Mouse (Mus musculus): ENCODE measurements at regions not wholly inside any gene's neighbourhood (a gene's known extent, or its start where the extent isn't known, plus 50 kb on each side); places are given as distances from the start of the nearest gene placed in this dataset.

DNA sequence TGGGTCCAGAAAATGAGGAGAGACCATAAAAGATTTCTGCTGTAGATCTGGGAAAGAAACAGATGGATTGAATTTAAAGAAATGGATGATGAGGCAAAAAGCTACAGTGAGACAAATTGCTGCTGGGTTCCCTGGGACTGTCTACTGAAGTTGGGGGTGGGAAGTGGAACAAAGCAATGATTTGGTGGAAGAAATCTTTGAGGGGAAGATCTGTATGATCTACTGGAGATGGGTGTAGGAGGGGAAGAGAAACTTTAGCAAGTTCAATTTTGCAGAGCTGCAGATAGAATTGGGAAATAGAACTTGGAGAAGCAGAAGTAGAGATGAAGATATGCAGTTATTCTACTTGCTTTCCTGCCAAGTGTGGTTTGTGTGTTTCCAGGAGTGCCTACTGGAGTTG lies 5478.8 kb downstream of the 9330182O14Rik start:
- peak; percentile 4 to 46 for DNase-seq (ENCODE audit: extremely low spot score in 1 of 2, low spot score in 1 of 2)

DNA sequence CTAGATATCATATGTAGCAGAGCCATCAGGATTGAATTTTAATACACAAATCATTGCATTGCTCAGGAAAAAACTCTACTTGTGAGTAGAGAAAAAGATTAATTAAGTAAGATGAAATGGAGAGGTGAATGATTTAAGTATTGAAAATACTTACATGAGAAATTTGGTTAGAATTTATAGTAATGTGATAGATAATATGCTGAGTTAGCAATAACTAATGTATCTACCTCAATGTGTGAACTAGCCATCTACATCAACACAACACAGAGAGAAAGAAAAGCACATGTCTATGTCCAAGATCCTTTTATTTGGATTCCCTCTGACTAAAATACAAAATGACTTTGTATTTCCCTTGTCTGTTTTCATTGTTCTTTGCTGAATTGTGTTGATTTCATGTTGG lies 5512.1 kb downstream of the 9330182O14Rik start:
- no peak for DNase-seq (ENCODE audit: extremely low spot score in 1 of 2, low spot score in 1 of 2)

DNA sequence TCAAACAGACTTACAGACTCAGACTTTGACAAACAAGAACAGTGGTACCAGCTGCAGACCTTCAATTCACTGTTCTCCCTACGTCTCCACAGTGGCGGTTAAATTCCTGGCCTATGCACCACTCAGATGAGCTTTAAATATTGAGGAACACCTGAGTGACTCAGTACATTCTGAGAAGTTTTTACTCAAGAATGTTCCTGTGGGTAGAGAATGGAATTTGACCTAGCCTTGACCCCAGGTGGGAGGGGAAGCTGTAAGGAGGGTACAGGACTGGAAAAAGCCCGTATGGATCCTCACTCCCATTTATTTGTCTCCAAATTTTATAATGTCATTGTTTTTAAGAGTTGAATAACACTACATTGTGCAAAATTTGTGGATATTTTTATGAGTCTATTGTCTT lies 5529.4 kb downstream of the 9330182O14Rik start:
- DNase-seq (ENCODE audit: extremely low spot score in 1 of 2, low spot score in 1 of 2) = no peak

DNA sequence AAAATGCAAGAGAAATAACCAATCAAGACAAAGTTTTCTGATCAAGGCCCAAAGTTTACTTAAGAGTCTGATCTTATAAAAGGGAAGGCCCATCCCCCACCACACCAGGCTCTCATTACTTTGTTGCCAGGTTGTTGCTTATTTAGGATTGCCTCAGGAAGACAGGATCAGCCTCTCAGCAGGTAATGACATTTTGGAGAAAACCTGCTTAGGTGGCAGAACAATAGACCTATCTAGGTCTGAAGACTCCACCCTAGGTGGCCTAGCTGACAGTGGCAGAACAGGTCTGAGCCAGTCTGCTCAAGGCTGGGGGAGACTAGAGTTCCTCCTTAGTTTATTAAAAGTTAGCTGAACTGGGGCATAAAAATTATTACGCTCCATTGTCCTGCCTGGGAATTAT lies 5555.3 kb downstream of the 9330182O14Rik start:
- DNase-seq (ENCODE audit: extremely low spot score in 1 of 2, low spot score in 1 of 2) = no peak

DNA sequence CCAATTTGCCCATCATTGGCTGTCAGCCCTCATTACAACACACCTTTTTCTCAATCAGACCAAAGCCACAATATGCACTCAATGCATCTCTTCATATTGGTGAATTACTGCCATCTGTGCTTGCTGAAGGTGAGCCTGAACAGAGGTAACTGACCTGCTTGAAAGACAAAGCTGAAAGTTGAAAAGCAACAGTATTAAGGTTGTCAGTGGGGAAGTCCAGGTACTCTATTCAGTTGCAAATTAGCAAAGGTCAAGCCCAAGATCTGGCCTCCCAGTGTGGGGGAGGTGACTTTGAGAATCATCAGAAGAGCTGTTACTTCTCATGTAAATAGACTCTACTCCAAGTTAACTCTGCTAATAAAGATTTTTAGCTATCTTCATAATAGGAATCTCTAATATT lies 5555.9 kb downstream of the 9330182O14Rik start:
- no peak for DNase-seq (ENCODE audit: extremely low spot score in 1 of 2, low spot score in 1 of 2)

DNA sequence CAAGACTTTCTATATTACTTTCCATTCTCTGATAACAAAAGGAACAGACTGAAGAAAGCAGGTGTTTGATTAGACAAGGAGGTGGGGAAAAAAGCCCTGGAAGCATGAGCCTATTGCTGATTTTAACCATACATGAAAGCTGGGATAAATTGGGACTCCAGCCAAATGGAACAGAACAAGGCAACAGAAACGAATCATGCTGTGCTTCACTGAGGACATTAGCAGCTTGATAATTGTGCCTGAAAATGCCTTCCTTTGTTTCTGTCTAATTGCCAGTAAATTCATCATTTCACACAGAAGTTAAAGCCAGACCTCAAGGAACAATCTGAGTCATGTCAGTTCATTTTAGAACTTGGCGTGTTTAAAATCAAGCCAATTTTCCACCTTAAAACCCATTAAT lies 5576.9 kb downstream of the 9330182O14Rik start:
- peak in 1 of 2 experiments; percentile 6 for DNase-seq (ENCODE audit: extremely low spot score in 1 of 2, low spot score in 1 of 2)

DNA sequence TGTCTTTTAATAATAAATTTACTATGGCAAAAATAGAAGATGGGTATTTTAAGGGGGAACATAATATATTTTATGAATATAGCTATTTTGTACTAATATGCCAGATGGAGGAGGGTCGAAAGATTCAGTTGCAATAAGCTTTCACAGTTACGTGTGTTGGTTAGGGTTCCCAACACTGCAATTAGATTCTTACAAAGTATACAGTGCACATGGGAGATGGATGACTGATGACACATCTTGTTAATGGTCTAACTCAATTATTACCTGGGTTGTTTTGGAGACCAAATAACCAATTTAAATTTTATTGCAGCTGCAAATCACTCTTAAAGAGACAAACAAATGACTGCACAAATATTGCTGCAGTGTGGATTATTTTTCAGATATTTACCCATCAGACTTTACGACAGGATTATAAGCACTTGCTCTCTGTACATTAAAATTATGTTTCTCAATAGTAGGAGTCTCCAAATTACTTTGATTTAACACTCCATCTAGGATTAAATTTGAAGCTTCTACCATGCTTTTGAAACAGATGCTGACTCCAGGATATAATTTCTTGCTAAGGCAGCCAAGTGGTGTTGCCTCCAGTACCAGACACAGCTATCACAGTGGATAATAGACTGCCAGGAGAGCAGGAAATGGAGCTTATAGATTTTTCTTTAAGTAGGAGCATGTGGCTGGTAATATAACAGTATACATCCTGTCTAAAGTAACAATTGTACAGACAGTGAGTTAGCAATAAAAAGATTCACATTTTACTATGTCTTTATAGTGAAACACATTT lies 5596.4 kb downstream of the 9330182O14Rik start:
- no peak for DNase-seq (ENCODE audit: extremely low spot score in 1 of 2, low spot score in 1 of 2)

DNA sequence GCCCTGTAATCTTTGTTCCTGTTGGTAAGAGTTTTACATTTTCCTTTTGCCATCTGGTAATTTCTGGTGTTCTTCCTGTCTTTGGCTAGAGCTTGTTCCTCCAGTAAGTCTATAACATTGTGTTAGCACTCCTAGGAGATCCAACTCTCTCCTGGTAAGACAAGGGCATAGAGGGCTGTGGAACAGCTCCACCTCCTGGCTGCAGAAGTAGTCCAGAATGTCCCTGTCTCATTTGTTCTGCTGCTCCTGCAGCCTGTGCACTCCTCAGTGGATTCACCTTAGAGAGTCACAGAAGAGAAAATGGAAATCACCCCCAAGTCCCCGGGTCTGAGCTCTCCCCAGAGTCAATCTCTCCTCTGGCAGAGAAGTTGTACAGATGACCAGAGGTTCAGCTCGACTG lies 5629.1 kb downstream of the 9330182O14Rik start:
- DNase-seq (ENCODE audit: extremely low spot score in 1 of 2, low spot score in 1 of 2) = peak in 1 of 2 experiments; percentile 1

Measured in frontal cortex, adult 2 months (tissue).